ENCODE assay signal across 14 mouse cellular contexts in the genomic region with DNA sequence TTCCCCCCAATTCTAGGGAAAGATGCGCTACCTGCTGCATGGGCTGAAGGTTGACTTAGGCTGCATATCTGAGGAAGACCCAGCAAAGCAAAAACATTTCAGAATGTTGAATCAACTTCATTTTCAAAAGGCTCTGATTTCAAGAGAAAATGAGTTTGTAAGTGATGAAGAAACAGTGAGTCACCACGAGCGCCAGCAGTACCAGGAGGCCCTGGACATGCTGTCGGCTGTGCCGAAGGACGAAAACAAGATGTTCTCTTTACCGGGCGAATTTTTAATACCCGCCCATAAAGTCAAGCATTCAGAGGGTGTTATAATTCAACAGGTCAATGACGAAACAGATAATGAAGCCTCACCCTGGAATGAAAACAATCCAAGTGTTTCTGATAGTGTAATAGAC. TPM values are rescaled to one million over a fixed set of nuclear protein-coding genes. Genes with fewer than 3 reads are reported as not detected.
DNase-seq lines count a peak whose midpoint lies in the region; ATAC-seq and TF ChIP-seq lines count a peak whose summit lies in the region.
"Had no signal": no experiment of that assay in that cellular context is flagged by ENCODE, and none has a peak within 500 bp of the region (broad histone marks: within the 10 kb centered on the region; RNA-seq: fewer than 3 reads in every experiment).

No protein-coding gene starts in this region.

- peak overlapping the region; percentile 9; the same call in 1 of the 2 replicates for H3K27ac ChIP-seq in cerebellum, adult 2 months (ENCODE audit: insufficient read depth, low read length)
- H3K27ac ChIP-seq in heart, embryonic 13.5 days (replicated peaks) = peak overlapping the region; percentile 62
- H3K27ac ChIP-seq: forebrain, embryonic 12.5 days; limb, embryonic 15.5 days; liver, embryonic 15.5 days; macrophage; midbrain, embryonic 10.5 days had no signal

- no peaks in the 10 kb centered on the region for H3K27me3 ChIP-seq in cerebellum, adult 2 months (ENCODE audit: control insufficient read depth, insufficient read depth, low read length)
- H3K27me3 ChIP-seq in heart, embryonic 13.5 days (replicated peaks) = no peaks in the 10 kb centered on the region
- H3K27me3 ChIP-seq: forebrain, embryonic 12.5 days; limb, embryonic 15.5 days; liver, embryonic 15.5 days had no signal

- WGBS in cerebellum, adult 2 months = 88% methylated on average over 10 of the region's 10 CpGs
- WGBS in heart, embryonic 13.5 days = 59% methylated on average over 10 of the region's 10 CpGs

- no peak for TF ChIP-seq POLR2A in cerebellum, adult 2 months (IDR thresholded peaks at IDR 0.05; ENCODE audit: borderline replicate concordance, insufficient read depth, low read length)

- no peak for ATAC-seq in heart, embryonic 13.5 days (ENCODE audit: extremely low read depth, insufficient number of reproducible peaks, low FRiP score, low TSS enrichment)

- H3K9me3 ChIP-seq in heart, embryonic 13.5 days = no peaks in the 10 kb centered on the region
- H3K9me3 ChIP-seq: forebrain, embryonic 12.5 days; limb, embryonic 15.5 days; liver, embryonic 15.5 days; midbrain, embryonic 10.5 days had no signal

- H3K4me2 ChIP-seq in heart, embryonic 13.5 days = peak overlapping the region; percentile 28; the same call in 1 of the 2 replicates
- H3K4me2 ChIP-seq: forebrain, embryonic 12.5 days; limb, embryonic 15.5 days; liver, embryonic 15.5 days had no signal

- DNase-seq in cerebellum, adult 2 months = no peak
- DNase-seq in cerebellum, adult 11 months = no peak
- no peak for DNase-seq in heart, postnatal 4 days
- DNase-seq in NIH3T3 (ENCODE audit: low read depth) = peak; percentile 29
- DNase-seq in brain, adult 2 months (ENCODE audit: low read depth, low spot score) = peak; percentile 60
- no peak for DNase-seq in ovary, postnatal 10 days (ENCODE audit: low spot score)
- DNase-seq: gastrocnemius, postnatal 25 days; thymus, postnatal 25 days had no signal

- H3K4me1 ChIP-seq in cerebellum, adult 2 months (ENCODE audit: control insufficient read depth, insufficient read depth, low read length) = peaks cover 10% of the 10 kb centered on the region
- peaks cover 24% of the 10 kb centered on the region for H3K4me1 ChIP-seq in heart, embryonic 13.5 days
- H3K4me1 ChIP-seq: forebrain, embryonic 12.5 days; liver, embryonic 15.5 days; midbrain, embryonic 10.5 days had no signal

- peaks cover 13% of the 10 kb centered on the region; the same call in 1 of the 2 replicates for H3K36me3 ChIP-seq in heart, embryonic 13.5 days
- H3K36me3 ChIP-seq: liver, embryonic 15.5 days had no signal

- TF ChIP-seq CTCF in cerebellum, adult 2 months (IDR thresholded peaks at IDR 0.05; ENCODE audit: borderline replicate concordance, insufficient read depth, low read depth, low read length) = no peak

- no peak overlapping the region for H3K4me3 ChIP-seq in cerebellum, adult 2 months (replicated peaks; ENCODE audit: insufficient read depth, low read depth, low read length)
- no peak overlapping the region for H3K4me3 ChIP-seq in heart, embryonic 13.5 days
- H3K4me3 ChIP-seq: forebrain, embryonic 12.5 days; limb, embryonic 15.5 days; liver, embryonic 15.5 days; midbrain, embryonic 10.5 days had no signal

- no peak overlapping the region for H3K9ac ChIP-seq in heart, embryonic 13.5 days
- H3K9ac ChIP-seq: forebrain, embryonic 12.5 days; limb, embryonic 15.5 days; liver, embryonic 15.5 days had no signal

RNA-seq across cellular contexts. Expression of a gene that starts 41.1 kb away (rescaled TPM):
- polyA plus RNA-seq in cerebellum, adult 2 months (2012; rRNA removed) = 24.2 and 26.9 TPM in 2 replicates
- 10.9 and 11.0 TPM in 2 replicates for polyA plus RNA-seq in heart, embryonic 13.5 days (2015; fragmentation: Nextera tagmentation; extraction: Ambion mirVana)
- 10 to 100 TPM in 1 of 2 experiments, 1 to 10 TPM in 1; 9.8 to 10.6 TPM for total RNA-seq in heart, postnatal 4 days (2021)

Comparison
In these comparisons a context has a peak if more than half of its experiments do, and no peak if none do; other contexts are left out.
1. DNase-seq: peak in NIH3T3 (single experiment) and brain, adult 2 months (single experiment); none in cerebellum, adult 2 months (0 of 2), cerebellum, adult 11 months (single experiment), heart, postnatal 4 days (single experiment) and ovary, postnatal 10 days (single experiment).